Mouse (Mus musculus) cerebellum, adult 2 months (tissue): ENCODE results near the gene Rps12-ps3.

Experiments used
- CTCF ChIP-seq: fragments of 200-500 bp; IDR thresholded peaks from 2 replicates; pipeline ENCODE4 v1.5.1; 2011; ENCODE audit warnings: low read depth, mild to moderate bottlenecking, control low read depth, low read length, moderate library complexity, borderline replicate concordance; ENCODE audit not compliant: insufficient read depth
- POLR2A ChIP-seq: fragments of 200-500 bp; IDR thresholded peaks from 2 replicates; pipeline ENCODE4 v1.6.1; 2011; ENCODE audit warnings: low read length, control low read depth, borderline replicate concordance; ENCODE audit not compliant: insufficient read depth

DNA sequence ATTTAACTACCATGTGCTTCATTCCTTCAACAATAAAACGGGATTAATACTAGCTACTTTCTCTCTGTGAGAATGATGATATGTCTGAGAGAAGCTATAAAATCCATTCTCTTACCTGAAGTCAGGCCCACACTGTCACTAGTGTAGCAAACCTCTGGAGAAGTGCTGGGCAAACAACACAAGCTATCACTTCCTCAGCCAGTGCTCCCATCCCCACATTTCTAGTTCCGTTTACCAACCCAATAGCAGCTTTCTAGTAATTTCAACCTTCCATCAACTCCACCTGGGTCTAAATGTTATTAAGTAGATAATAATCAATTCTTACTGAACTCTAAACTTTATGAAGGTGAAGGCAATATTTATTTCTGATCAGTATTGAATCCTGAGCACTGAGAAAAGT is 20.9 kb downstream of the Rps12-ps3 start:
- TF ChIP-seq POLR2A (no peak), CTCF (no peak)
